Mouse (Mus musculus) liver, embryonic 16.5 days (tissue): ENCODE measurements around the gene Jph3. TPM values are rescaled to one million over a fixed set of nuclear protein-coding genes. Genes with fewer than 3 reads are reported as not detected.

Experiments
- ATAC-seq: fragments of 200-750 bp; cut with Nextera tagmentation; 2 replicates; pipeline ENCODE4 v1.8.0; 2017; ENCODE audit warnings: low read depth, mild to moderate bottlenecking, moderate number of reproducible peaks, moderate library complexity
- H3K27ac ChIP-seq: fragments of 300-500 bp; sonication (generic); 2 replicates; pipeline ENCODE4 v1.5.1; 2014; ENCODE audit warnings: mild to moderate bottlenecking, low read length
- H3K27me3 ChIP-seq: fragments of 300-500 bp; sonication (generic); 2 replicates; pipeline ENCODE4 v1.6.1; 2014; ENCODE audit warnings: low read depth, low read length, mixed read lengths; ENCODE audit not compliant: control insufficient read depth, insufficient read depth
- H3K36me3 ChIP-seq: fragments of 300-500 bp; sonication (generic); 2 replicates; pipeline ENCODE4 v1.6.1; 2014; ENCODE audit warnings: mild to moderate bottlenecking; ENCODE audit not compliant: control insufficient read depth, insufficient read depth
- H3K4me1 ChIP-seq: fragments of 300-500 bp; sonication (generic); 2 replicates; pipeline ENCODE4 v1.6.1; 2014; ENCODE audit warnings: low read depth, low read length, mixed read lengths; ENCODE audit not compliant: control insufficient read depth
- H3K4me2 ChIP-seq: fragments of 300-500 bp; sonication (generic); 2 replicates; pipeline ENCODE4 v1.6.1; 2014; ENCODE audit warnings: low read depth, low read length, mixed read lengths
- H3K4me3 ChIP-seq: fragments of 300-500 bp; sonication (generic); 2 replicates; pipeline ENCODE4 v1.5.1; 2014; ENCODE audit warnings: low read depth, mild to moderate bottlenecking, low read length
- H3K9ac ChIP-seq: fragments of 300-500 bp; sonication (generic); 2 replicates; pipeline ENCODE4 v1.6.1; 2014; ENCODE audit warnings: low read depth, low read length
- H3K9me3 ChIP-seq: fragments of 300-500 bp; sonication (generic); replicated peaks from 2 replicates; pipeline ENCODE4 v1.6.1; 2016; ENCODE audit warnings: low read length; ENCODE audit not compliant: control insufficient read depth
- whole genome bisulfite sequencing: fragments of 180-500 bp; shearing (Covaris S2); extraction: QIAGEN DNeasy Blood & Tissue Kit; methylation state at CpG from one replicate; pipeline ENCODE4 v1.1.7; 2014; ENCODE audit not compliant: insufficient replicate concordance; 5-methylcytosine and 5-hydroxymethylcytosine counted together
- polyA plus RNA-seq: library from polyadenylated mRNA; unstranded; fragments of >200 nt; fragmentation: Nextera tagmentation; extraction: Ambion mirVana; gene quantifications from 2 replicates; pipeline ENCODE4 v1.2.1, GENCODE M21; 2015

The Jph3 gene
- polyA plus RNA-seq, 1 experiment from 2014 or later = 0.08 TPM

- H3K9me3 ChIP-seq = no peaks in the 10 kb centered on the region
- no peak overlapping the region for H3K4me2 ChIP-seq
- H3K36me3 ChIP-seq = no peaks in the 10 kb centered on the region
- no peaks in the 10 kb centered on the region; the same call in 1 of the 2 replicates for H3K27me3 ChIP-seq
- peak; percentile 78 for ATAC-seq
- H3K27ac ChIP-seq = no peak overlapping the region
- WGBS = 45% methylated on average over 6 of the region's 6 CpGs
- H3K4me1 ChIP-seq = no peaks in the 10 kb centered on the region; the same call in 1 of the 2 replicates
- no peak overlapping the region for H3K4me3 ChIP-seq
- H3K9ac ChIP-seq = no peak overlapping the region
Measured at GRCm38 (mm10) chr8:121695585-121696184, 33.7 kb upstream of the Jph3 start.

- no peak overlapping the region for H3K27ac ChIP-seq
- no peak overlapping the region for H3K9ac ChIP-seq
- H3K4me2 ChIP-seq = no peak overlapping the region
- no peak overlapping the region for H3K4me3 ChIP-seq
- no peak for ATAC-seq
- H3K4me1 ChIP-seq = no peaks in the 10 kb centered on the region; the same call in 1 of the 2 replicates
- 8% methylated on average over 16 of the region's 17 CpGs for WGBS
- no peaks in the 10 kb centered on the region for H3K9me3 ChIP-seq
- no peaks in the 10 kb centered on the region; the same call in 1 of the 2 replicates for H3K27me3 ChIP-seq
- H3K36me3 ChIP-seq = no peaks in the 10 kb centered on the region
Measured at GRCm38 (mm10) chr8:121697735-121698614, 31.4 kb upstream of the Jph3 start.

- no peak overlapping the region for H3K9ac ChIP-seq
- no peak overlapping the region for H3K4me2 ChIP-seq
- H3K4me1 ChIP-seq = no peaks in the 10 kb centered on the region; the same call in 1 of the 2 replicates
- H3K27me3 ChIP-seq = no peaks in the 10 kb centered on the region; the same call in 1 of the 2 replicates
- H3K9me3 ChIP-seq = no peaks in the 10 kb centered on the region
- no peak for ATAC-seq
- 4% methylated on average over 9 of the region's 9 CpGs for WGBS
- no peaks in the 10 kb centered on the region for H3K36me3 ChIP-seq
- no peak overlapping the region for H3K4me3 ChIP-seq
- no peak overlapping the region for H3K27ac ChIP-seq
Measured at GRCm38 (mm10) chr8:121698615-121699101, 30.8 kb upstream of the Jph3 start.

GRCm38 (mm10) chr8:121699936-121700335, 29.5 kb upstream of the Jph3 start:
- ATAC-seq = no peak
- Histone ChIP-seq H3K27me3 (no peaks in the 10 kb centered on the region; the same call in 1 of the 2 replicates), H3K9me3 (no peaks in the 10 kb centered on the region), H3K9ac (no peak overlapping the region), H3K36me3 (no peaks in the 10 kb centered on the region), H3K27ac (no peak overlapping the region), H3K4me3 (no peak overlapping the region), H3K4me1 (no peaks in the 10 kb centered on the region; the same call in 1 of the 2 replicates), H3K4me2 (no peak overlapping the region)
- 58% methylated on average over 2 of the region's 2 CpGs for WGBS

- WGBS = 40% methylated on average over 3 of the region's 3 CpGs
- Histone ChIP-seq H3K4me2 (no peak overlapping the region), H3K27ac (no peak overlapping the region), H3K4me1 (no peaks in the 10 kb centered on the region), H3K4me3 (no peak overlapping the region), H3K27me3 (no peaks in the 10 kb centered on the region), H3K36me3 (no peaks in the 10 kb centered on the region), H3K9me3 (no peaks in the 10 kb centered on the region), H3K9ac (no peak overlapping the region)
- no peak for ATAC-seq
Measured at GRCm38 (mm10) chr8:121705174-121705573, 24.2 kb upstream of the Jph3 start.

- no peak for ATAC-seq
- Histone ChIP-seq H3K9me3 (no peaks in the 10 kb centered on the region), H3K4me2 (no peak overlapping the region), H3K27ac (no peak overlapping the region), H3K36me3 (no peaks in the 10 kb centered on the region), H3K9ac (no peak overlapping the region), H3K4me3 (no peak overlapping the region), H3K27me3 (no peaks in the 10 kb centered on the region), H3K4me1 (no peaks in the 10 kb centered on the region)
- WGBS = 65% methylated on average over 11 of the region's 11 CpGs
Measured at GRCm38 (mm10) chr8:121706956-121707355, 22.5 kb upstream of the Jph3 start.

GRCm38 (mm10) chr8:121708406-121708805, 21.0 kb upstream of the Jph3 start:
- H3K4me3 ChIP-seq = no peak overlapping the region
- H3K4me2 ChIP-seq = no peak overlapping the region
- ATAC-seq = no peak
- no peaks in the 10 kb centered on the region for H3K4me1 ChIP-seq
- H3K27ac ChIP-seq = no peak overlapping the region
- H3K9ac ChIP-seq = no peak overlapping the region
- no peaks in the 10 kb centered on the region for H3K36me3 ChIP-seq
- no peaks in the 10 kb centered on the region for H3K9me3 ChIP-seq
- H3K27me3 ChIP-seq = no peaks in the 10 kb centered on the region
- 46% methylated on average over 6 of the region's 6 CpGs for WGBS

GRCm38 (mm10) chr8:121717502-121717901, 11.9 kb upstream of the Jph3 start:
- H3K36me3 ChIP-seq = no peaks in the 10 kb centered on the region
- H3K4me1 ChIP-seq = no peaks in the 10 kb centered on the region
- 42% methylated on average over 14 of the region's 14 CpGs for WGBS
- H3K27ac ChIP-seq = no peak overlapping the region
- no peaks in the 10 kb centered on the region for H3K9me3 ChIP-seq
- no peak overlapping the region for H3K9ac ChIP-seq
- no peak for ATAC-seq
- no peak overlapping the region for H3K4me2 ChIP-seq
- H3K27me3 ChIP-seq = no peaks in the 10 kb centered on the region; the same call in 1 of the 2 replicates
- H3K4me3 ChIP-seq = no peak overlapping the region

GRCm38 (mm10) chr8:121717982-121718425, 11.4 kb upstream of the Jph3 start:
- H3K4me3 ChIP-seq = no peak overlapping the region
- no peak overlapping the region for H3K4me2 ChIP-seq
- WGBS = 25% methylated on average over 12 of the region's 12 CpGs
- H3K27ac ChIP-seq = no peak overlapping the region
- no peaks in the 10 kb centered on the region; the same call in 1 of the 2 replicates for H3K27me3 ChIP-seq
- no peaks in the 10 kb centered on the region for H3K9me3 ChIP-seq
- H3K9ac ChIP-seq = no peak overlapping the region
- no peak for ATAC-seq
- H3K4me1 ChIP-seq = no peaks in the 10 kb centered on the region
- no peaks in the 10 kb centered on the region for H3K36me3 ChIP-seq
